Mouse (Mus musculus) intestine, embryonic 14.5 days (tissue): ENCODE results near the gene Ddx10. TPM values are rescaled to one million over a fixed set of nuclear protein-coding genes. Genes with fewer than 3 reads are reported as not detected.

ENCODE experiments used
- ATAC-seq: fragments of 200-750 bp; cut with Nextera tagmentation; replicated peaks from 2 replicates; pipeline ENCODE4 v1.8.0; 2017; ENCODE audit warnings: low read depth, moderate number of reproducible peaks, moderate TSS enrichment, moderate library complexity; ENCODE audit not compliant: low FRiP score, low TSS enrichment
- DNase-seq: peaks from one replicate; pipeline ENCODE4 v3.0.0-alpha.2; 2018; ENCODE audit warnings: low spot score
- H3K27ac ChIP-seq: fragments of 300-500 bp; sonication (generic); 2 replicates; pipeline ENCODE4 v1.5.1; 2014; ENCODE audit warnings: low read depth, mild to moderate bottlenecking, control low read depth
- H3K27me3 ChIP-seq: fragments of 300-500 bp; sonication (generic); replicated peaks from 2 replicates; pipeline ENCODE4 v1.6.1; 2014; ENCODE audit warnings: low read length, control low read depth; ENCODE audit not compliant: control insufficient read depth, insufficient read depth
- H3K36me3 ChIP-seq: fragments of 300-500 bp; sonication (generic); 2 replicates; pipeline ENCODE4 v1.6.1; 2014; ENCODE audit warnings: low read length, control low read depth; ENCODE audit not compliant: control insufficient read depth, insufficient read depth
- H3K4me1 ChIP-seq: fragments of 300-500 bp; sonication (generic); replicated peaks from 2 replicates; pipeline ENCODE4 v1.6.1; 2014; ENCODE audit warnings: low read length, control low read depth, mixed read lengths; ENCODE audit not compliant: control insufficient read depth, insufficient read depth
- H3K4me2 ChIP-seq: fragments of 300-500 bp; sonication (generic); 2 replicates; pipeline ENCODE4 v1.6.1; 2014; ENCODE audit warnings: low read length
- H3K4me3 ChIP-seq: fragments of 300-500 bp; sonication (generic); 2 replicates; pipeline ENCODE4 v1.5.1; 2014; ENCODE audit warnings: low read depth, low read length, control low read depth, mixed read lengths
- H3K9ac ChIP-seq: fragments of 300-500 bp; sonication (generic); 2 replicates; pipeline ENCODE4 v1.6.1; 2014; ENCODE audit warnings: mild to moderate bottlenecking, low read length
- H3K9me3 ChIP-seq: fragments of 300-500 bp; sonication (generic); 2 replicates; pipeline ENCODE4 v1.6.1; 2016; ENCODE audit warnings: low read length, control low read depth; ENCODE audit not compliant: control insufficient read depth
- WGBS: fragments of 180-500 bp; shearing (Covaris S2); extraction: QIAGEN DNeasy Blood & Tissue Kit; methylation state at CpG from one replicate; pipeline ENCODE4 v1.1.7; 2014; 5-methylcytosine and 5-hydroxymethylcytosine counted together
- polyA plus RNA-seq: library from polyadenylated mRNA; unstranded; fragments of >200 nt; fragmentation: Nextera tagmentation; extraction: Ambion mirVana; gene quantifications from 2 replicates; pipeline ENCODE4 v1.2.1, GENCODE M21; 2014

Gene Ddx10
- 31.2 and 34.2 TPM in 2 replicates for polyA plus RNA-seq

DNA sequence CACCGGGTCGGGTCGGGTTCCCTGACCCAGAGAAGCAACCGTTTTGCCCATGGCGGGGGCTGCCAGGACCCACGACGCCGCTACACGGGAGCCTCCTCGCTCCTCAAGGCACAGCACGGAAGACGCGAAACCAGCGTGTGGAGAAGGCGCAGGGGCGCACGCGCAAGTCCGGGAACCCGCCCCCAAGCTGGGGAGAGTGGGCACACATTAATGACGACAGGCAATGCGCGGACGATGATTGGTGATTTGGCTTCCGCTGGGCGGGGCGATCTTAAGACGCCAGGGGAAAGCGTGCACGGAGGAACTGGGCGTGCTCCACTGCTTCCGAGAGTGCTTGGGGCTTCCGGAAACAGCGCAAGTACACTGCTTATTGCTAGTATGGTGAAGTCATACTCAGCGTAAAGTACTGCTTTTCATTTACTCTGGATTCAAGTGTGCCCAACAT, at the start of gene Ddx10:
Gene Ddx10, minus strand, starts transcription at position 101 of the 445 bp plus-strand sequence.
- peak; percentile 95 for DNase-seq
- H3K4me1 ChIP-seq = peaks cover 3% of the 10 kb centered on the region; the same call in 1 of the 2 replicates
- peak within 1 kb of the TSS; percentile 70 for H3K9ac ChIP-seq
- peak; percentile 99 for ATAC-seq
- H3K27me3 ChIP-seq = no peaks in the 10 kb centered on the region
- peak within 1 kb of the TSS; percentile 94 for H3K4me2 ChIP-seq
- H3K9me3 ChIP-seq = no peaks in the 10 kb centered on the region
- under 1% methylated on average over 35 of the region's 35 CpGs for WGBS
- H3K36me3 ChIP-seq = no peaks in the 10 kb centered on the region
- peak within 1 kb of the TSS; percentile 92 for H3K4me3 ChIP-seq
- H3K27ac ChIP-seq = 0 out of 2 replicates have a peak within 1 kb of the TSS, but pooled peaks have one; percentile 16

- no peaks in the 10 kb centered on the region for H3K36me3 ChIP-seq
- H3K4me1 ChIP-seq = no peaks in the 10 kb centered on the region
- H3K4me2 ChIP-seq = no peak overlapping the region
- H3K9me3 ChIP-seq = no peaks in the 10 kb centered on the region
- no peak for DNase-seq
- H3K27me3 ChIP-seq = no peaks in the 10 kb centered on the region
- ATAC-seq = no peak
- no peak overlapping the region for H3K4me3 ChIP-seq
- no peak overlapping the region for H3K9ac ChIP-seq
- no peak overlapping the region for H3K27ac ChIP-seq
These were observed 45.0 kb upstream of the Ddx10 start for GRCm38 (mm10) chr9:53292833-53293232.

DNA sequence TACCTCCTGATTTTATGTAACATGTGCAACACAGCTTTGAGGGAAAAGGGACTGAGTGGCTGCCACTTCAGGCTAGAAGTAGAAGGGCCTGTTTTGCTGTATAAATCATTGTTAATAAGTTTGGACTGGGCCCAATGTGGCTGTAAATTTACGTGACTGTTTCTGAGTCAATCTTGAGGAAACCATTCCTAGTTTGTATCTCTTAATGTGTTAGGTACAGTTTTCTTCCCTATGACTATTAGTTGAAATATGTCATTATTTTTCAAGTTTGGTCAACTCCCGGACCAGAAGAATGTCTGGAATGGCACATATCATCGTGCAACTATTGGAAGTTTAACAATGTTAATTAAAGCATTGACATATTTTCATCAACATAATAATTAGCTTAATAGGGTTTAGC, 42.2 kb upstream of the Ddx10 start:
- 73% methylated on average over 3 of the region's 3 CpGs for WGBS
- Histone ChIP-seq H3K4me2 (no peak overlapping the region), H3K36me3 (no peaks in the 10 kb centered on the region), H3K4me3 (no peak overlapping the region), H3K9ac (no peak overlapping the region), H3K4me1 (no peaks in the 10 kb centered on the region), H3K27me3 (no peaks in the 10 kb centered on the region), H3K9me3 (no peaks in the 10 kb centered on the region), H3K27ac (no peak overlapping the region)
- no peak for ATAC-seq
- DNase-seq = no peak

DNA sequence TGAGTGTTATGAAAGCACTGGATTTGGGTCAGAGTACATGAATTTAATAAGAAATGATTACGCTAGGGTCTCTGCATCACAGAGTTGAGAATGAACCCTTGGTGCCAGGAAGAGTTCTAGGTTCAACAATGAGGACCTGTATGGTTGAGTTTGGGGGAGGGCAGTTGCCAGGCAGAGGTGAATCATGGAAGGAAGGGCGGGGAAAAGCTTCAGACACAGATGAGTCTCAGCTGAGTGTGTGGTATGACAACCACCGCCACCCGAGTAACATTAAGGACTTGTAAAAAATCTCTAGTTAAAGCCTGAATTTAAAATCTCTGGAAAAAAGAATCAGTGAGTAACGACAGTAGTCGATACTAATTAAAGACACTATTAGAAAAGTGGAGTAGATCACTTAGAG, 38.9 kb upstream of the Ddx10 start:
- no peak overlapping the region for H3K4me3 ChIP-seq
- DNase-seq = no peak

DNA sequence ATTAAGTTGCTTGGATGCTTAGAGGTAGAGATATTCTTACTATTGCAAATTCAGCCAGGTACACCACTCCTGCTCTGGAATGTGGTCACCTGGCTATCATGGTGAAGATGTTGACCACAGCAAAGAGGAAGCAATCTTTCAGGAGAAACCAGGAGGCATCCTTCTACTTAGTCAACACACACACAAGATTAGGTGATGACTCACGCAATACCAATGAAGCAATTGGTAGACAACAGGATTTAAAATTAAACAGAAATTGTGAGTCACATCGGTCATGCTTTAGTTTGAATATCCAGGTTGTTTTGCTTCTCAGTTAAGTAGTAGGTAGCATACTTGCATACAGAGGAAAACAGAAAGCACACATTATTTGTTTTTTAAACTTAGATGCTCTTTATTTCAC, 31.1 kb upstream of the Ddx10 start:
- Histone ChIP-seq H3K27ac (no peak overlapping the region), H3K27me3 (no peaks in the 10 kb centered on the region), H3K4me3 (no peak overlapping the region), H3K4me2 (no peak overlapping the region), H3K9me3 (no peaks in the 10 kb centered on the region), H3K36me3 (no peaks in the 10 kb centered on the region), H3K4me1 (no peaks in the 10 kb centered on the region), H3K9ac (no peak overlapping the region)
- ATAC-seq = no peak
- WGBS = 91% methylated on average over 2 of the region's 2 CpGs
- DNase-seq = no peak

More for the DNA sequence above, 38.9 kb upstream of the Ddx10 start:
- WGBS = 84% methylated on average over 6 of the region's 6 CpGs
- no peaks in the 10 kb centered on the region for H3K27me3 ChIP-seq
- no peak for ATAC-seq
- H3K9me3 ChIP-seq = no peaks in the 10 kb centered on the region
- no peak overlapping the region for H3K4me2 ChIP-seq
- no peaks in the 10 kb centered on the region for H3K36me3 ChIP-seq
- no peaks in the 10 kb centered on the region for H3K4me1 ChIP-seq
- H3K9ac ChIP-seq = no peak overlapping the region
- no peak overlapping the region for H3K27ac ChIP-seq

DNA sequence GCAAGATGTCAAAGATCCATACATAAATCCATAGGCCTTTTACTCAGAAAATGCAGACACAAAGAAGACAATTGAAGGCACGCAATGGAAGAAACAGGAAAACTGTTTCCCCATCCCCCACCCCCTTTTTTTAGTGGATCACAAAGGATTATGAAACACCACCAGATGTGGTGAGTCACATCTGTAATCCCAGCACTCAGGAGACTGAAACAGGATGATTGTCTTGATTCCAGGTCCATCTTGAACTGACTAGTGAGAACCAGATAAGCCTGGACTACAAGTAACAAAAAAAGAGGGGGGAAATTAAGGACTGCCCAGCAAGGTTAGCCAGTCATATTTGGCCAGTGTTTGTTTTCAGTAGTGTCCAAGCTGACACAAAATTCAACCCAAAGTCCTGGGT, 28.5 kb upstream of the Ddx10 start:
- Histone ChIP-seq H3K4me2 (no peak overlapping the region), H3K27ac (no peak overlapping the region), H3K36me3 (no peaks in the 10 kb centered on the region), H3K4me1 (peaks cover 7% of the 10 kb centered on the region; the same call in 1 of the 2 replicates), H3K9me3 (no peaks in the 10 kb centered on the region), H3K4me3 (no peak overlapping the region), H3K9ac (no peak overlapping the region), H3K27me3 (no peaks in the 10 kb centered on the region)
- WGBS = 91% methylated on average over 1 of the region's 1 CpGs
- DNase-seq (no peak), ATAC-seq (no peak)

DNA sequence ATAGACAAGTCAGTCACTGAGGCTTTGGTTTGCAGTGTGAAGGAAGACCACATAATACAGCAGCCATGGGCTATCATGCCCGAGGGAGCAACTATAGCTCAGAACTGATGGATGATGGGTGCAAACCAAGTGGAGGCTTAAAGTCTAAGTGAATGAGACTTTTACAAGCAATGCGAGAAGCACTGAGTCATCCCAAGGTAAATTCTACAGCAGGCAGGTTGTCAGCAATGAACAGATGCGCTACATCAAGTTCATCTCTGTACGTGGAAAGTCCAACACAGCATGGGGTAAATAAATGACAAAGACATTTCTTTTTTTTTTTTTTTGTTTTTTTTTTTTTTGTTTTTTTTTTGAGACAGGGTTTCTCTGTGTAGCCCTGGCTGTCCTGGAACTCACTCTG, 24.9 kb upstream of the Ddx10 start:
- no peaks in the 10 kb centered on the region for H3K36me3 ChIP-seq
- no peak overlapping the region for H3K4me3 ChIP-seq
- WGBS = 69% methylated on average over 4 of the region's 4 CpGs
- ATAC-seq (no peak), DNase-seq (no peak)
- no peak overlapping the region for H3K4me2 ChIP-seq
- no peaks in the 10 kb centered on the region for H3K27me3 ChIP-seq
- 0 out of 2 replicates have a peak overlapping the region, but pooled peaks have one; percentile 24 for H3K27ac ChIP-seq
- no peak overlapping the region for H3K9ac ChIP-seq
- H3K4me1 ChIP-seq = peaks cover 10% of the 10 kb centered on the region; the same call in 1 of the 2 replicates
- no peaks in the 10 kb centered on the region for H3K9me3 ChIP-seq

DNA sequence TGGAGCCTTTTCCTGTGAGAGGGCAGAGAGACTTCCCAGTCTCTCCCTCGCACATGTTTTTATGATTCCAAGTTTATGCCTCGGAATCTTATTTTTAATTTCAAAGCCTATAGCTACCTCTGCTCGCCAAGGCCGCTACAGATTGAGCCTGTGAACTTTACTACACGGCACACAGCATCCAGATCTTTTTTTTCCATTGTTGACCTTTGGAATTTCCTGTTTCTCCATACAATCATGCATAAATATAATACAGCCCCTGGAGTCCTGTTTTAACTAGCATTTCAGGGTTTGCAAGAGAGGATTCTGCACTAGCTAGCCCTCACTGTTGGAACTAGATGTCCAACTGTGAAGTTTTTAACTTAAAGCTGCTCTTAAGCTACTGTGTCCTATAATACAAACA, 24.4 kb upstream of the Ddx10 start:
- no peak for DNase-seq
- no peak overlapping the region for H3K4me2 ChIP-seq
- WGBS = 41% methylated on average over 5 of the region's 5 CpGs
- H3K27ac ChIP-seq = peak overlapping the region; percentile 24; the same call in 1 of the 2 replicates
- no peak for ATAC-seq
- H3K9me3 ChIP-seq = no peaks in the 10 kb centered on the region
- H3K36me3 ChIP-seq = no peaks in the 10 kb centered on the region
- no peaks in the 10 kb centered on the region for H3K27me3 ChIP-seq
- peaks cover 10% of the 10 kb centered on the region; the same call in 1 of the 2 replicates for H3K4me1 ChIP-seq
- no peak overlapping the region for H3K4me3 ChIP-seq
- H3K9ac ChIP-seq = no peak overlapping the region

- ATAC-seq (no peak), DNase-seq (no peak)
- Histone ChIP-seq H3K36me3 (no peaks in the 10 kb centered on the region), H3K27me3 (no peaks in the 10 kb centered on the region), H3K4me1 (peaks cover 10% of the 10 kb centered on the region; the same call in 1 of the 2 replicates), H3K27ac (peak overlapping the region; percentile 24; the same call in 1 of the 2 replicates), H3K4me2 (no peak overlapping the region), H3K4me3 (no peak overlapping the region), H3K9me3 (no peaks in the 10 kb centered on the region), H3K9ac (no peak overlapping the region)
- 47% methylated on average over 5 of the region's 5 CpGs for WGBS
These were observed 23.6 kb upstream of the Ddx10 start for GRCm38 (mm10) chr9:53271281-53272022.
